Mouse (Mus musculus): Measurements from ENCODE around the gene Tm9sf1. TPM values are rescaled to one million over a fixed set of nuclear protein-coding genes. Genes with fewer than 3 reads are reported as not detected.

Gene Tm9sf1
- total RNA-seq, 4 experiments from 2014 or later: 95.2 to 101 (median 98.7) TPM

DNA sequence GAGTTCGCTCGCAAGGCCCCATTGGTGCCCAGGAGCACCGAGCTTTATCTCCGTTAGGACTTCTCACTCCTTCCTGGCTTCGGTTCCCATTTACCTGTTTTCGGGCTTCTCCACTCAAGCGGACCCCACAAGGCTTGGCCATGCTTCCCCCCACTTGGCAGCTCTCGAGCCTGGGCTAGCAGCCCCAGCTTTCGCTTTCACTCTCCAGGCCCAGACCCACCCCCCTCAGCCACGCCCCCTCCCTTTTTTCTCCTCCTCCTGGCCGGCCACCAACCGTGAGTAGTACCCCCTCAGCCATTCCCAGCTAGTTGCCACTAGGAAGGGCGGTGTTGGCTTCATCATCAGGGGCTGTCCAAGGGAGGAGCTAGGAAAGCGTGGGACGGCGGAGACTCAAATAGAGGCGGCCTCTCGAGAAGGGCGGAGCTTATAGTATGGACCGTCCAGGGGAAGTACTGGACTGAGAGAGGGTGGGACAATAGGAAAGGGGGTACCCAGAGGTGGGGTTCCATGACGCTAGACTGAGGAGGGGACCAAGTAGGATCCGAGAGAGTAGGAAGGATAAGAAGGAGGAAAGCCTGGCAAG, 52.8 kb downstream of the Tm9sf1 start, which contains the start of gene Psme2:
TSS of gene Psme2 (minus strand) at position 366 of the 583 bp plus-strand sequence.
- peak; percentile 97 for DNase-seq

- DNase-seq: no peak
These were observed 53.7 kb downstream of the Tm9sf1 start for GRCm38 (mm10) chr14:55589771-55590448.

DNA sequence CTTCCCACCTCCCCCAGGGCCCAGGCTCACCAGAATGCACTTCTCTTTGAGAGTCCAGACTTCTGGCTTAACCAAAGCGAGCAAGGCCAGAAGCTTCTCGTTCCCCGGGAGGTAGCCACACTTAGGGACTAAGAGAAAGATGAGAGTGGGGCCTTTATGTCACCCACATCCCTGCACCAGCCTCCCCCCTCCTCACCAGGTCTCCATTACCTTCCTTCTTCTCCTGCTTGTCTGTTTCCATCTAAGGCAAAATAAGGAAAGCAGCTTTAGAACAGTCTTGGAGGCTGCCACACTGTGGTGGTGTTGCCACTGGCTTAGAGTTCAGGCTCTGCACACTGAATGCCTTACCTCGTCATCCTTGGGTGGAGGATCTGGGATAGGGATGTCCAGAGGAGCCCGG, 54.3 kb downstream of the Tm9sf1 start:
- DNase-seq: no peak

DNA sequence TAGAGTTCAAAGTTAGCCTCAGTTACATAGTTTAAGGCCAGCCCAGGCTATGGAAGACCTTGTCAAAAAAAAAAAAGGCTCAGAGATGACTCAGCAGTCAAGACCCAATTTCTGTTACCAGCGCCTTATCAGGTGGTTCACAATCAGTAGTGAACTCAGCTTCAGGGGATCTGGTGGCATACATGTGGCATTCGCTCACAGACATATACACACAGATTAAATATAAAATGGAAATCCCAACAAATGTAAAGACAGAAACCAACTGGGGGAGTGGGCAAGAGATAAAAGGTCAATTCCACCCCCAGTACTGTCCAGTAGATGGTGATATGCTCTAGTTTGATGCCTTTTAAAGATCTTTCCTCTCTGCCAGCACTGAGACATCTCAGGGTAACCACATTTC, 57.5 kb downstream of the Tm9sf1 start:
- DNase-seq: no peak

Other genes starting within 250 kb of the Tm9sf1 start
- gene Dhrs4, start 165.0 kb downstream of the Tm9sf1 start, total RNA-seq (2022): 10 to 100 TPM; 51.9 to 72.7 (median 66.9) TPM
- gene Carmil3, start 153.2 kb downstream of the Tm9sf1 start, total RNA-seq (2022): 10 to 100 TPM in 2 of 4 experiments, 1 to 10 TPM in 2; 5.7 to 14.0 (median 8.6) TPM
- gene Cpne6, start 133.4 kb downstream of the Tm9sf1 start, total RNA-seq (2022): under 1 TPM; 0.09 to 0.35 (median 0.27) TPM
- not detected for gene Nrl, start 118.8 kb downstream of the Tm9sf1 start, total RNA-seq (2022)
- gene Pck2, start 103.5 kb downstream of the Tm9sf1 start, total RNA-seq (2022): 10 to 100 TPM; 36.5 to 44.6 (median 40.6) TPM
- gene Dcaf11, start 83.8 kb downstream of the Tm9sf1 start, total RNA-seq (2022): 100 to 1,000 TPM; 146 to 159 (median 158) TPM
- gene A730061H03Rik, start 83.4 kb downstream of the Tm9sf1 start, total RNA-seq (2022): 1 to 10 TPM in 1 of 4 experiments, under 1 TPM in 2, not detected in 1; 0.70 to 1.2 (median 0.81) TPM
- gene Fitm1, start 68.2 kb downstream of the Tm9sf1 start, total RNA-seq (2022): under 1 TPM; 0.74 to 0.98 (median 0.85) TPM
- gene Psme1, start 65.7 kb downstream of the Tm9sf1 start, total RNA-seq (2022): 100 to 1,000 TPM; 253 to 384 (median 292) TPM
- 10 to 100 TPM; 47.3 to 50.6 (median 49.7) TPM for gene Emc9, start 58.5 kb downstream of the Tm9sf1 start, total RNA-seq (2022)
- 100 to 1,000 TPM; 325 to 423 (median 363) TPM for gene Psme2, start 52.7 kb downstream of the Tm9sf1 start, total RNA-seq (2022)
- 10 to 100 TPM; 33.3 to 52.1 (median 39.2) TPM for gene Rnf31, start 52.1 kb downstream of the Tm9sf1 start, total RNA-seq (2022)
- gene Irf9, start 40.2 kb downstream of the Tm9sf1 start, total RNA-seq (2022): 10 to 100 TPM; 20.2 to 28.5 (median 27.6) TPM
- 10 to 100 TPM; 12.0 to 18.1 (median 13.1) TPM for gene Rec8, start 25.8 kb downstream of the Tm9sf1 start, total RNA-seq (2022)
- 100 to 1,000 TPM in 3 of 4 experiments, 10 to 100 TPM in 1; 93.7 to 140 (median 111) TPM for gene Ipo4, start 7.8 kb downstream of the Tm9sf1 start, total RNA-seq (2022)
- gene Gm49378, start 5.9 kb downstream of the Tm9sf1 start, total RNA-seq (2022): 1 to 10 TPM in 2 of 4 experiments, not detected in 2; 1.5 to 1.9 TPM
- gene Tssk4, start 6.4 kb upstream of the Tm9sf1 start, total RNA-seq (2022): 1 to 10 TPM in 2 of 4 experiments, under 1 TPM in 2; 0.93 to 2.0 (median 1.5) TPM
- gene Mdp1, start 16.7 kb upstream of the Tm9sf1 start, total RNA-seq (2022): 10 to 100 TPM; 59.0 to 65.8 (median 62.3) TPM
- gene Gmpr2, start 28.1 kb upstream of the Tm9sf1 start, total RNA-seq (2022): 10 to 100 TPM; 26.3 to 36.5 (median 32.8) TPM
- 100 to 1,000 TPM; 299 to 385 (median 359) TPM for gene Nedd8, start 28.3 kb upstream of the Tm9sf1 start, total RNA-seq (2022)
- 10 to 100 TPM; 25.5 to 44.5 (median 34.2) TPM for gene Tinf2, start 38.0 kb upstream of the Tm9sf1 start, total RNA-seq (2022)
- gene Tgm1, start 70.1 kb upstream of the Tm9sf1 start, total RNA-seq (2022): under 1 TPM; 0.17 to 0.46 (median 0.30) TPM
- gene Rabggta, start 78.5 kb upstream of the Tm9sf1 start, total RNA-seq (2022): 10 to 100 TPM; 20.2 to 31.5 (median 26.1) TPM
- 10 to 100 TPM; 67.5 to 76.9 (median 71.0) TPM for gene Dhrs1, start 101.9 kb upstream of the Tm9sf1 start, total RNA-seq (2022)
- 10 to 100 TPM; 17.7 to 20.5 (median 19.1) TPM for gene Nop9, start 101.9 kb upstream of the Tm9sf1 start, total RNA-seq (2022)
- under 1 TPM in 2 of 4 experiments, not detected in 2; 0.31 to 0.49 TPM for gene Cideb, start 114.7 kb upstream of the Tm9sf1 start, total RNA-seq (2022)
- under 1 TPM in 1 of 4 experiments, not detected in 3; 0.17 TPM for gene Ltb4r2, start 117.6 kb upstream of the Tm9sf1 start, total RNA-seq (2022)
- gene Ltb4r1, start 122.2 kb upstream of the Tm9sf1 start, total RNA-seq (2022): under 1 TPM; 0.31 to 0.75 (median 0.43) TPM
- gene Adcy4, start 140.3 kb upstream of the Tm9sf1 start, total RNA-seq (2022): 1 to 10 TPM; 5.2 to 9.1 (median 7.8) TPM
- gene Ripk3, start 145.1 kb upstream of the Tm9sf1 start, total RNA-seq (2022): 1 to 10 TPM; 3.0 to 6.2 (median 5.8) TPM
- 10 to 100 TPM; 23.3 to 45.1 (median 31.1) TPM for gene Nfatc4, start 179.3 kb upstream of the Tm9sf1 start, total RNA-seq (2022)
- gene Nynrin, start 210.2 kb upstream of the Tm9sf1 start, total RNA-seq (2022): 10 to 100 TPM; 14.3 to 23.2 (median 17.2) TPM
- under 1 TPM in 3 of 4 experiments, not detected in 1; 0.05 to 0.22 (median 0.06) TPM for gene Cbln3, start 240.6 kb upstream of the Tm9sf1 start, total RNA-seq (2022)
- 10 to 100 TPM; 19.1 to 27.2 (median 25.1) TPM for gene Khnyn, start 241.1 kb upstream of the Tm9sf1 start, total RNA-seq (2022)

Data from adrenal gland, adult 8-10 months (tissue).